Mouse (Mus musculus): ENCODE measurements around the gene Stx1a.
"Not testable (repeated sequence)": the region's sequence is repeated elsewhere in the genome, so short reads cannot be mapped to it uniquely, and the experiment has no call there.

The Stx1a gene

DNA sequence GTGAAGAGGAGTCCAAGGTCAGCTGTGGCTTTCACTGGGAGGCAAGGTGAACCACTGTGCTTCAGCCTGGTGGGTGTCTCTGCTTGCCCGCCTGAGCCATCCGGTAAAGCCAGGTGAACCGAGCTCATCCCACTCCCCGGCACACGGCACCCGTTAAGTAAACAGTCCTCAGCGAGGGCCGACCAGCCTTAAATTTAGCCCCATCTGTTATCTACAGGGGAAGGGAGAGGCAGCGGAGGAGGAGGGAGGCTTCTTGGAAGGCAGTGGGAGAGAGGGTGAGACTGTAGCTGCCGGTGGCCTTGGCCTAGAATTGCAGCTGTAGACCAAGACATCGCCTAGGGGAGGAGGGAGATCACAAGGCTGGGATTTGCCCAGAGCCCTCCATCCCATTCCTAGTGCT, 17.5 kb downstream of the Stx1a start:
- DNase-seq (ENCODE audit: low spot score in 2 of 2) = no peak

GRCm38 (mm10) chr5:135042105-135042788, 19.0 kb downstream of the Stx1a start:
- no peak for DNase-seq (ENCODE audit: low spot score in 2 of 2)

DNA sequence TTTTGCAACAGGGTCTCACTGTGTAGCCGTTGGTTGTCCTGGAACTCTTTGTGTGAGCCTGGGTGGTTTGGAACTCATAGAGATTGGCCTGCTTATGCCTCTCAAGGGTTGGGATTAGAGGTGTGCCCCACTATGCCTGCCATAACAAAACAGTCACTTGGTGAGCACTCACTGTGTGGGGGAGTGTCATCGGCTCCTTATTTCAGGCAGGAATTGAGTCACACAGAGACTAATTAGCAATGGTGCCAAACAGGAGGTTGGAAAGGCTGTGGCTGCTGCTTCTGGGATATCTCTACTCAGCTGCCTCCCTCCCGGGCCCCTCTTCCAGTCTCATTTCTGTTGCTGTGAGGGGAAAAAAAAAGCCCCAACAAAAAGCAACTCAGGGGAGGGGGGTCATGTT, 21.3 kb downstream of the Stx1a start:
- DNase-seq (ENCODE audit: low spot score in 2 of 2) = no peak

DNA sequence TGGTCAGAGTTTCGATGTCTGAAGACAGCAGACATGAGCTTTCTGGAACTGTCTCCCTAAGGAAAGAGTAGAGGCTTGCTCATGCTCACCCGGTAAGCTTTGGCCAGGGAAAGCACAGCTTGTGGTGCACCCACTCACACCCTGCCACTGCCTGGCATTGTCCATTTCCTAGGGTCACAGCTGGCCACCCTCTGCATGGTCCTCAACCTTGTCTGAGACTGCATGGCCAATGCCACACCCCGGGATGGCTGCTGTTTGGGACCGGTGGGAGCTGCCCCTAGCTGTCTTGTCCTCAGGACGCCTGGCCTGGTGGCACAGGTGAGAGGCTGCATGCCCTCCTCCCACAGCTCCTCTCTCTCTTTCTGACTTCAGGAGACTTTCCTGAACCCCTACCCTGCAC, 25.3 kb downstream of the Stx1a start:
- no peak for DNase-seq (ENCODE audit: low spot score in 2 of 2)

- DNase-seq (ENCODE audit: low spot score in 2 of 2) = not testable (repeated sequence)
These were observed 26.0 kb downstream of the Stx1a start for GRCm38 (mm10) chr5:135049268-135049667.

- DNase-seq (ENCODE audit: low spot score in 2 of 2) = no peak
These were observed 30.1 kb downstream of the Stx1a start for GRCm38 (mm10) chr5:135053356-135053755.

DNA sequence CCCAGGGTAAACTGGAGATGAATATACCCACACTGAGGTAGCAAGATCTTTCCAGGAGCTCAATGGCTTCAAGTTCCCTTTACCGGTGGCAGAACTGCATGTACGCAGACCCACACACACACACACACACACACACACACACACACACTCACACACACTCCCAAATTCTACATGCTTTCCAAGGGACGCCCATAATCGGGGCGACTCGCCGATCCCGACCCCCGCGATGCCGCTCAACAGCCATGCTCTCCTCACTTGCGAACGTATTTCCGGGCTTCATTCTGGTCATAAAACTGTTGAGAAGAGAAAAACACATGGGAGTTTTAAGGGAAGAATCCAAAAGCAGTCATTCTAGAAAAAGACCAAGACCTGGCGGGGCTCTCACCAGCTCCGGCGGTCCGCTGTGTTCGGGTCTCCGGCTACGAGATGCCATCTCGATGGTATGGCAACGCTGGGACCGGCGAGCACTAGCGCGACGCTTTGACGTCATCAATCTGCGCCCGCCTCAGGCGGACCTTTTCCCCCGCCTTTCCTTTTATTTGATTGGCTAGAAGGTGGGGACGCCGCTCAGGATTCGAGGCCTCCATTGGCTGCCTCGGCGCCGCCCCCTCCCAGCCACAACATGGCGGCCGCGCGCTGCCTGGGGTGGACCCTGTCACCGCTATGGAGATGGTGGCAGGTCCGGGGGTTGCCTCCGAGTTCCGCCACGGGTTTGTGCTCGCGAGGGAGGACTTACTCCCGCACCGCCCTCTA, 40.5 kb downstream of the Stx1a start, which contains the start of gene Dnajc30:
Dnajc30 (plus strand) TSS at position 574 of the 753 bp plus-strand sequence.
- DNase-seq (ENCODE audit: low spot score in 2 of 2) = peak; percentile 96 to 97

GRCm38 (mm10) chr5:135064382-135064766, 41.1 kb downstream of the Stx1a start:
- DNase-seq (ENCODE audit: low spot score in 2 of 2) = no peak

GRCm38 (mm10) chr5:135064909-135065446, 41.7 kb downstream of the Stx1a start, which contains the start of gene Bud23:
Bud23 (minus strand) TSS chr5:135064959.
- not testable (repeated sequence) for DNase-seq (ENCODE audit: low spot score in 2 of 2)

GRCm38 (mm10) chr5:135066008-135066407, 42.7 kb downstream of the Stx1a start:
- no peak for DNase-seq (ENCODE audit: low spot score in 2 of 2)

- DNase-seq (ENCODE audit: low spot score in 2 of 2) = no peak
These were observed 47.2 kb downstream of the Stx1a start for GRCm38 (mm10) chr5:135070448-135070847.

- no peak for DNase-seq (ENCODE audit: low spot score in 2 of 2)
These were observed 48.8 kb downstream of the Stx1a start for GRCm38 (mm10) chr5:135072061-135072460.

- no peak for DNase-seq (ENCODE audit: low spot score in 2 of 2)
These were observed 49.4 kb downstream of the Stx1a start for GRCm38 (mm10) chr5:135072720-135073119.

GRCm38 (mm10) chr5:135073349-135074150, 50.3 kb downstream of the Stx1a start:
- DNase-seq (ENCODE audit: low spot score in 2 of 2) = no peak

GRCm38 (mm10) chr5:135075655-135076054, 52.4 kb downstream of the Stx1a start:
- no peak for DNase-seq (ENCODE audit: low spot score in 2 of 2)

- no peak for DNase-seq (ENCODE audit: low spot score in 2 of 2)
These were observed 53.1 kb downstream of the Stx1a start for GRCm38 (mm10) chr5:135076368-135076767.

- no peak for DNase-seq (ENCODE audit: low spot score in 2 of 2)
These were observed 53.7 kb downstream of the Stx1a start for GRCm38 (mm10) chr5:135076931-135077505.

DNA sequence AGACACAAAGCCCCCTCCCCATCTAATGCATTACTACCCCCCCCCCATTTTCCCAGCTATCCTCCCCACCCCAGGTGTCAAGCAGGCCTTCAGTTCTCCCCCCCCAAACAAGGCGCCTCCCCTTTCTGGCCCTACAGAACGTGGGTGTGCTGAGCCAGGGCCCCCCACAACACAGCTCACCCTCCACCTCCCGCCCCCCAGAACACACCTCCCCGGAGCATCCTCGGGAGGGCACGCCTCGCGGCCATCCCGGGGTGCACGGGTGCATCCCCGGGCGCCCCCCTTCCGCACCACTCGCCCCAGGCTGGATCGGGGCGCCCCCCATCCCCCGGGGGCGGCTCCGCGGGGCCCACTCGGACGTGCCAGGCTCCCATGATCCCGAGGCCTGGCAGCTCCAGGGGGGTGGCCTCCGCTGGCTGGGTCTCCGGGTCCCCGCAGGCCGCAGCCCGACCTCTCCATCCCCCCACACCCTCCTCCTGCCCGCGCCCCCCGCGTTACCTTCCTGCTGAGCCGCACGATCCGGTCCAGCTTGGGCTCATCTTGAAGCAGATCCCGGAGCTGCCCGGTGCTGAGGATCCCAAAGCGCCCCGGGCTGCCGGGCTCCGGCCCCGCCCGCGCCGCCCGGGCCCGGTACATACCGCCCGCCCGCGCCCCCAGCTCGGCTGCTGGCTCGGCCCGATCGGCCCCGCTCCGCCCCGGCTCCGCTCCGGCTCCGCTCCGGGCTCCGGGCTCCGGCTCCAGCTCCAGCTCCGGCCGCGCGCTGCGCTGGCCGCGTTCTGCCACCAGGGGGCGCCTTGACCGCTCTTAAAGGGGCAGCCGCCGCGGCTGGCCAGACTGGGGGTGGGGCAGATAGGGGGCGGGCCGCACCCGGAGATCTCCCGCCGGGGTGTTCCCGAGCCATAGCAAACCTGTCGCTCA, 54.5 kb downstream of the Stx1a start, which contains the start of gene Vps37d:
Vps37d (minus strand) TSS at position 703 of the 918 bp plus-strand sequence.
- peak; percentile 88 to 94 for DNase-seq (ENCODE audit: low spot score in 2 of 2)

DNA sequence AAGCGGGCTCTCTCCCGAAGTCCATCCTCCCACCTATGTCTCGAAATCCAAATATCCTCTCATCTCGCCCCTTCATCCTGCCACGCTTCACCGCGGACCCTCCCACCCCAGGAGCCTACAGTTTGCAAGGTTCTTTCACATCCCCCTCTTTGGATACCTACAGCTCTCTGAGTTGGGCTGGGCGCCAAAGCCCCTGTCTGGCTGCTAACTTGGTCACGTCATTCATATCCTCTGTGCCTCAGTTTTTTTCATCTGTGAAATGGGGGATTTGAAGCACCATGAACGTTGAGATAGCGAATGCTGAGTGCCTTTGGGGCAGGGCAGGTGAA, 55.2 kb downstream of the Stx1a start:
- DNase-seq (ENCODE audit: low spot score in 2 of 2) = no peak

- DNase-seq (ENCODE audit: low spot score in 2 of 2) = no peak
These were observed 56.3 kb downstream of the Stx1a start for GRCm38 (mm10) chr5:135079578-135079977.

DNA sequence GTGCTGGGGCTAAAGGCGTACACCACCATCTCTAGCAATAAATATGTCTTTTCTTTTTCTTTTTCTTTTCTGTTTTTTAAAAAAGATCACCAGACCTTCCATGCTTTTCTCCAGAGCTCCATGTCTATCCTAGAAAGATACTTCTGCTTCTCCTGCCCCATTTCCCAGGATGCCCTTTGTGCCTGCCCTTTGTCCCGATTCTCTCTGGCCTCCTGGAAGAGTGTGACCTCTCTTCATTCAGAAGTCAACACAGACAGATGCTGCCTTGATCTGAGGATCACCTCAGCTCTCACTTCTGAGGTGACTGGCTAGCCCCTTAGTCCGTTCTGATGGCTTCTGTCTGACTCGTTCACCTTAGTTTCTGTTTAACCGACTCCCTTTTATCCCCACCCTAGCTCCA, 57.3 kb downstream of the Stx1a start:
- no peak for DNase-seq (ENCODE audit: low spot score in 2 of 2)

Data from frontal cortex, postnatal 25 days (tissue).